Mouse (Mus musculus) spleen, embryonic (tissue): ENCODE data around the gene Cyth3.

ENCODE experiments used
- CTCF ChIA-PET: fragments of 350-600 bp; sonication (Branson Sonifier 250); formaldehyde crosslinking; loops from one replicate; lab custom pipeline; 2022; lab: Charles Lee

The Cyth3 gene

DNA sequence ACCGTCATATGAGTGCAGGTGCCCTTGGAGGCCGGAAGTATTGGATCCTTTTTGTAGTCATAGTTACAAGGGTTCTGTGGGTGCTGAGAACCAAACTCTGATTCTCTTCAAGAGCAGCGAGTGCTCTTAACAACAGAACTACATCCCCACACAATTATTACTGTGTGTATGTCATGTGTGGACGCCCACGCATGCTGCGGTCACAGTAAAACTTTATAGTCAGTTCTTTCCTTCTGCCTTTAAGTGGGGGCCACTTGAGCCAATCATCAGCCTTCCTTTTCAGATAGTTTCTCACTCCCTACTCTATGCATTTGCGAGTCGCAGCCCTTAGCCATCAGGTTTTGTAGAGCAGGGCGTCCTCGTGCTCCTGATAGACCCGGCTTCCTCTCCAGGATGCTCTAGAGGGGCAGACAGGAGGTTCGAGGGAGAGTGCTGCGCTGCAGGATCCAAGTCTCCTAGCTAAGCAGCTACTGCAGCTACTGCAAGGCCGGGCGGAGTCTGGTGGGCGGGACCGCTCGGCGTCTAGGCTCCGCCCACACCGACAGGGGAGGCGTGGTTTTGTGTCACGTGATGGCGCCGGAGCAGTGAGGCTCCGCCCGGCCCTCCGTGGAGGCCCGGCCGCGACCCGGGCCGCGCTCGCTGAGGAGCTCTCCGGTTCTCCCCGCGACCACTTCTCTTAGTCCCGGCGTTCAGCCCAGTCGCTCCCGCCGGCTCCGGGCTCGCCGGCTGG is at the start of gene Cyth3:
Gene Cyth3, plus strand, starts transcription at position 555 of the 730 bp plus-strand sequence.
- CTCF ChIA-PET, result no interaction called here

DNA sequence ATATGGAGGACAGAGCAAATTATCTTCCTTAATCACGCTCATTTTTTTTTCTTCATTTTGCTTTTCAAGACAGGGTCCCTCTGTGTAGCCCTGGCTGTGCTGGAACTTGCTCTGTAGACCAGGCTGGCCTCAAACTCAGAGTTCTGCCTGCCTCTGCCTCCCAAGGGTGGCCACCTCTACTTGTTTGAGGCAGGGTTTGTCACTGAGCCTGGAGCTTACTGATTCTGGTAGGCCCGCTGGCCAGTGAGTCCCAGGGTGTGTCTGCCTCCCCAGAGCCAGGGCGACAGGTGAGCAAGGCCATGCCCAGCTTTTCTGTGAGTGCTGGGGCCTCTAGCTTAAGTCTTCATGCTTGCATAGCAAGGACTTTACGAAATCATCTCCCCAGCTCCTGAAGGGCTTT is 49.2 kb upstream of the Cyth3 start:
- CTCF ChIA-PET, result interaction anchor here (0.6 kb wide), 1 partner anchor 1182 kb away, joined by 4 read pairs; no protein-coding TSS in a partner anchor

- CTCF ChIA-PET, result no interaction called here
Observed at GRCm38 (mm10) chr5:143574261-143575178, 47.7 kb upstream of the Cyth3 start.

DNA sequence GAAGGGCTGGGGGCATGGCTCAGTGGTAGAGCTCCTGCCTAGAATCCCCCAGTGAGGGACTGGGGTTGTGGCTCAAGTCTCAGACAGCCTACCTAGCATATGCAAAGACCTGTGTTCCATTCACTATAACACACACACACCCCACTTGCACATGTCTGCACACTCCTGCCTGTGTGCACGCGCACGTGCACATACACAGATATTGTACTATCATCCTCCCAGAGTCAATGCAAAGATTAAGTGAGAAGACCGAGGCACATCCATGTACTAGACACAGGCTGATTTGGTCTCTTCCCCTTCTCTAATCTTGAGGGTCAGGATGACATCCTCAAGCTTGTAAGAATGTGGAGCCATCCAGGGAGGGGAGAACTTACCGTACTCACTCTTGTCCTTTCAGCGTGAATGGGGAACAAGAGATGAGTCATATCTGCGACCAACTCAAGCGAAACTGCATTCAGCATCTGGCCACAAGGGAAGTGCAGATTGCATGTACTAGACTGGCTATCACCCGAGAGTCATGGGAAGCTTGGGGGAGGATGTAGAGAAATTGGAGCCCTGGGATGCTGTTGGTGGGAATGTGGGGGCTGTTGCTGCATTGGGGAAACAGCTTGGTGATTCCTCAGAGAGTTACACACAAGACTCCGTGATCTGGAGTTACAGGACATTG is 42.6 kb upstream of the Cyth3 start:
- CTCF ChIA-PET, result no interaction called here

DNA sequence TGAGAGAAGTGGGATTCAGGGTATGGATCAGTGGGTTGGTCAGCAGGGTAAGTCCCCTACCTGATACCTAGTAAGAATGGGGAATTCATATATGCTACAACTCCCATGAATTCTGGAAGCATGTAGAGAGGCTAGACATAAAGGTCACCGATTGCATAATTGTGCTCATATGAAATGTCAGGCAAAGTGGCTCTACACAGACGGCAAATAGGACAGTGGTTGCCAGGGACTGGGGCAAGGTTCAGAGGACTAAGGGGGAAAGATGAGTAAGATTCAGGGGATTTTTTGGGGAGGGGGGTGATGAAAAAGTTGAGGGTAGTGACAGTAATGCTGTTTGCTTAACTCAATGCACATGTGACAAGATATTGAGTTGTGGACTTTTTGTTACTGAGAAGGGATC is 41.3 kb upstream of the Cyth3 start:
- CTCF ChIA-PET, result no interaction called here

GRCm38 (mm10) chr5:143581874-143582273 is 40.4 kb upstream of the Cyth3 start:
- CTCF ChIA-PET, result no interaction called here

DNA sequence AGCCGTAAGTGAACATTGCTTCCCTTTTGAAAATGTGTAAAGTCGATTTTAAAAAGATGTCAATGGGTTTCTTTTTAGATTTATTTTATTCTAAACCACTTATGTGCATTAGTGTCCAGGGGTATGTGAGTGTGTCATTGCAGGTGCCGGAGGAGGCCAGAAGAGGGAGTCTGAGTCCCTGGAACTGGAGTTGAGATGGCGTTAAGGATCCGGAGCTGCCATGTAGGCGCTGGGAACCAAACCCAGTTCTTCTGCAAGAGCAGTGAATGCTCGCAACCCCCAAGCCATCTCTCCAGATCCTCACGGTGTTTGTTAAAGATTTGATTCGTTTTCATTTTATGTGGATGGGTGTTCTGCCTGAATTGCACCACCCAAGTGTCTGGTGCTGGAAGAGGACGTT is 39.2 kb upstream of the Cyth3 start:
- CTCF ChIA-PET, result no interaction called here

DNA sequence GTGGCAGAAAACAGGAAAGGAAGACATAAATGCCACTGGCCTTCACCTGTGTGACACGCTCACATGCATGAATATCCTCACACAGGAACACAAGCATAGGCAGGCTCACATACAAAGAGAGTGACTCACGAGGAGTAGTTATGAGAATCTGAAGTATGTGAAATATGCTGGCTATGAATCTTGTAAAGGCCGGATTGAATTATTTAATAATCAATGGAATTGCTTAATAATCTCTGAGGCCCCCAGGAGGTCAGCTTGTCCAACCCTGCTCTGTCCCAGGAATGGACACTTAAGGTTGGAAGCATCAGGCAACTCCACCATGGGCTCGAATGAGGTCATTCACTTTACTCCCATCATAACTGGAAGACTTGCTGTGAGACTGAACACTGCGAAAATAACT is 37.3 kb upstream of the Cyth3 start:
- CTCF ChIA-PET, result no interaction called here

GRCm38 (mm10) chr5:143586386-143586785 is 35.9 kb upstream of the Cyth3 start:
- CTCF ChIA-PET, result no interaction called here

GRCm38 (mm10) chr5:143589108-143589507 is 33.1 kb upstream of the Cyth3 start:
- CTCF ChIA-PET, result no interaction called here

DNA sequence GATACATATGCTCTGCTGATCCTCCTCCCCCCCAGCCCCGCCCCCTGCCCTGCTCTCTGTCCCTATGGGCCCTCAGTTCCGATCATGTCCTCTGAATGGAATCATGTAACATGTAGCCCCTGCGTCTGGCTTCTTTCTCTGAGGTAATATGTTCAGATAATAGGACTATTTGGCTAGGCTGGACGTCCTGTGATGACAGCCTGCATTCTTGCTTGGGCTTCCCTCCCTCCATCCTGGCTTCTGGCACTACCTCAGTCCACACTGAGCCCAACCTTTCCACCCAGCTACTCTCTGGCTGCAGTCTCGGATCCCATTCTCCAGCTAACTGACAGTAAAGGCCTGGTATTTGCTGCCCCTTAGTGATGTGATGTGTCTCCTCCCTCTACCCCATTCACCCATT is 29.3 kb upstream of the Cyth3 start:
- CTCF ChIA-PET, result interaction anchor here (0.6 kb wide), 1 partner anchor 25 kb away, joined by 4 read pairs; no protein-coding TSS in a partner anchor

DNA sequence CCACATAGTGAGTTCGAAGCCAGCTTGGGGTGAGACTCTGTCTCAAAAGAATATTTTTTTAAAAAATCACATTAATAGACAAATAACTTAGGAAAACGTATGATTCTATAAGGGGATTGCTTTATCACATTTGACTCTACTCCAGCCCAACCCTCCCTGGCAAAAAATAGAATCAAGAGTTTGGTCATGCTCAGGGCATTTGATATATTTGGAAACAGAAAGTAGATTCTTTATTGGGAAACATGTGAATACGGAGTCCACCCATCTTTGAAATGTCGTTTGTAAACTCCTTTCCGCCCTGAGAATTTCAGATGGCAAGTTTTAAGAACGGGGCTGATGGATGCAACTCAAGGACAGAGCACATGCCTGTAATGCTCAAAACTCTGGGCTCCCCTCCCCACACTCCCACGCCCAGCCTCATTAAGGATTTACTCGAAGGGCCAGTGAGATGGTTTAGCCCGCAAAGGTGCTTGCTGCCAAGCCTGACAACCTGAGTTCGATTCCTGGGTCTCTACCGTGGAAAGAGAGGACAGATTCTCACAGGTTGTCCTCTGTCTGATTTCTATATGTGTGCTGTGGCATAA is 28.6 kb upstream of the Cyth3 start:
- CTCF ChIA-PET, result interaction anchor here (0.6 kb wide), 1 partner anchor 24 kb away, joined by 4 read pairs; no protein-coding TSS in a partner anchor

GRCm38 (mm10) chr5:143594291-143595065 is 27.8 kb upstream of the Cyth3 start:
- CTCF ChIA-PET, result no interaction called here

GRCm38 (mm10) chr5:143602051-143602450 is 20.2 kb upstream of the Cyth3 start:
- CTCF ChIA-PET, result no interaction called here

DNA sequence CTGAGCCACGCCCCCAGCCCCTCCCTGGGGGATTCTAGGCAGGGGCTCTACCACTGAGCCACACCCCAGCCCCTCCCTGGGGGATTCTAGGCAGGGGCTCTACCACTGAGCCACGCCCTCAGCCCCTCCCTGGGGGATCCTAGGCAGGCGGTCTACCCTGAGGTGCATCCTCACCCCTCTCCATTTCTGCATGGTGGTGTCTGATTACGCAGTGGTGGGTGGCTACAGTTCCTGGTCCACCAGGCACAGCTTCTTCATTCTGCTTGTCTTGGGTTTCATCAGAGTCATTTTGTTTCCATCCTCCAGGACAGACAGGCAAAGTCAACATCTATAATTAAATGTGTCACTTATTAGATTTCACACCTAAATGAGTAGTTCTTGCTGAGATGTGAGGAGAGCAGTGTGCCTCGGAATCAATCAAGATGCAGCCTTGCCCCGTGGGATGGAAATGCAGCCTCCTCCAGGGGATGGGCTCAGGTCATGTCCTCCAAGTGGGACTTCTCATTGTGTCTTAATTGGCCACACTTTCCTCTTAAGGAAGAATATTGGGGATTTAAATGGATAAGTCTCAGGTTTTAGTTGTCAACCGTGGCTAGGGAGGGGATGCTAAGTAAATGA is 18.0 kb upstream of the Cyth3 start:
- CTCF ChIA-PET, result interaction anchor here (0.6 kb wide), 1 partner anchor 35 kb away, joined by 4 read pairs; no protein-coding TSS in a partner anchor

DNA sequence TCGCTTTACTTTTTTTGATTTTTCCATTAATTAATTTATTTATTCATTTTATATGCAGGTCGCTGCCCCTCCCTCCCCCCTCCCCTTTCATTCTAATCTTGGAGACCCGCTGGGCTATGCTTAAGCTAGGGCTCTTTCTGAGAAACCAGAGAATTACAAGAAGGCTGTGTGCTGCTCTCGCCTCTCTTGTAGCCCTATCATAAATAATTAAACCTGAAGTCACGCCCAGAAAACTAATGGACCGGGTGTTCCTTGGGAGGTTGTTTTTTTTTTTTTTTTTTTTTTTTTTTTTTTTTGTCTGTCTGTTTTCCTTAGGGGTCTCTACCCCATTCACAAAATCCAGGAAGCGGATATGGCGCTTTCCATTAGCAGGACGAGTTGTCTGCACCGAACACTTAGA is 15.5 kb upstream of the Cyth3 start:
- CTCF ChIA-PET, result no interaction called here

- CTCF ChIA-PET, result no interaction called here
Observed at GRCm38 (mm10) chr5:143608175-143608574, 14.1 kb upstream of the Cyth3 start.

DNA sequence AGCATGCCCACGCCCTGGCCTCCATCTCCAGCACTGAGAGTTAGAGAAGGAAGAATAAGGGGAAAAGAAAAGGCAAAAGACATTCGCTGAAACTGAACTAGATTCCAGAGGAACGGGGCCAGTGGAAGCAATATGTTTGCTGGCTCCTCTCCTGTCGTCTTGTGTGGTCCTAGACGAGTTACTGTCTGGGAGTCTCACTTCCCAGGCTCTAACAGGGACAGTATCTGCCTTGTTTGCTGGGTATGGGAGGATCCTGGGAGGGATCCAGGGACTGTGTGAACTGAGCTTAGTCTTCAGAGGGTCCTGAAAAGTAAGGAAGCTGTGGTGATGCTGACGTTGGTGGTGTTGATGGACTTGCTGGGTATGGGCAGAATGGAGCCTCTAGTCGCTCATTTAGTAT is 10.3 kb upstream of the Cyth3 start:
- CTCF ChIA-PET, result no interaction called here

GRCm38 (mm10) chr5:143613265-143613664 is 9.0 kb upstream of the Cyth3 start:
- CTCF ChIA-PET, result no interaction called here

DNA sequence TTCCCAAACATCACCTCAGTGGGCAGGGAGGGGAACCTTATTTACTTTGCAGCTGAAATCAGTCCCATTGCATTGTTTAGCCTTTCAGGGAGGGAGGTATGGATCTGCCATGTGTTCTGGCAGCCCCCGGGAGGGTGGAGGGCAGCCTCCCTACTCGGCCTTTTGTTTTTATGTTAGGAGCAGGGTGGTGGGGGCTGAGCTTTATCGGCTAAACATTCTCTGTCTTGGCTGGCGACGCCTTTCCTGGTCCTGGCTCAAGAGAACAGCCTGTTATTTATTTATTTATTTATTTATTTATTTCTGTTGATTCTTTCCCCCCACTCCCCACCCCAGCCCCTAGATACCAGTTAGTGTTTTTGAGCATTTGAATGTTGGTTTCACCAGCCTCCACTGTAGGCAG is 7.7 kb upstream of the Cyth3 start:
- CTCF ChIA-PET, result no interaction called here
